Mouse (Mus musculus) regulatory T cell (primary cell): ENCODE measurements around the gene Mlxipl.

Experiments used
- in situ Hi-C: fragments of 300-600 bp; cut with MboI, MseI; formaldehyde crosslinking; loops from one replicate; pipeline ENCODE4 v1.15.1; 2025; ENCODE audit warnings: high pct_unique_total_duplicates

Gene Mlxipl

GRCm38 (mm10) chr5:135078482-135078810 is 11.2 kb upstream of the Mlxipl start:
- in situ Hi-C loops: loop anchor here (25.0 kb wide), 1 partner anchor 1734 kb away; no protein-coding TSS in a partner anchor

DNA sequence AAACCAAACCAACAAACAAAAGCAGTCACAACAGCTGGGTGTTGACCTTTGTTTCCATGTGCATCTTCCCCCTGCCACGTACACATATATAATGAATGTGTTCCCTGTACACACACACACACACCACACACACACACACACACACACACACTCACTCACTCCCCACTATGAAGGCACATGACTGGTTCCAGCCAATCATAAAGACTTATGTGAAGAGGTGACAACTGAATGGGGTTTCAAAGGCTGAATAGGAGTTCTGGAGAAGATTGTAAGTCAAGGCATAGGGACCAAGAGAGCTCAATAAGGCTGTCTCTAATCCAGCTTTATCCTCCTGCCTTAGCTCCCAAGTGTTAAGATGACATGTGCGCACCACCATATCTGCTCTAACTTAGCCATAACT is 10.1 kb upstream of the Mlxipl start:
- in situ Hi-C loops: loop anchor here (25.0 kb wide), 1 partner anchor 1733 kb away; no protein-coding TSS in a partner anchor

- in situ Hi-C loops: loop anchor here (25.0 kb wide), 1 partner anchor 1732 kb away; no protein-coding TSS in a partner anchor
These were observed 9.2 kb upstream of the Mlxipl start for GRCm38 (mm10) chr5:135080539-135080938.

- in situ Hi-C loops: loop anchor here (25.0 kb wide), 1 partner anchor 1725 kb away; no protein-coding TSS in a partner anchor
These were observed 2.8 kb upstream of the Mlxipl start for GRCm38 (mm10) chr5:135086871-135087270.

- in situ Hi-C loops: no loop called here
These were observed 11.3 kb downstream of the Mlxipl start for GRCm38 (mm10) chr5:135100981-135101380.

- in situ Hi-C loops: no loop called here
These were observed 14.4 kb downstream of the Mlxipl start for GRCm38 (mm10) chr5:135103999-135104660.

DNA sequence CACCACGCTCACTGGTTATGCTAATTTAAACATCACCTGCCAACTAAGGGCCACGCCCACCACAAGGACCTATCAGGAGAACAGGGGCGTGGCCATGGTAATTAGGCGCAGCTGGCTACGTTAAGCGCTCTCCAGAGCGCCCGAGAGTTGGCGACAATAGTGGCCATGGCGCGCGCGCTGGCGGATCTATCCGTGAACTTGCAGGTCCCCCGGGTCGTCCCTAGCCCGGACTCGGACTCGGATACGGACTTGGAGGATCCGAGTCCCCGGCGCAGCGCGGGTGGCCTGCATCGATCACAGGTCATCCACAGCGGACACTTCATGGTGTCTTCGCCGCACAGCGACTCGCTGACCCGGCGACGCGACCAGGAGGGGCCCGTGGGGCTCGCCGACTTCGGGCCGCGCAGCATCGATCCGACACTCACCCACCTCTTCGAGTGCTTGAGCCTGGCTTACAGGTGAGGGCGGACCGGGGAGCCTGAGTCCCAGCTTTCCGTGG is 17.1 kb downstream of the Mlxipl start:
- in situ Hi-C loops: loop anchor here (5.0 kb wide), 1 partner anchor 90 kb away; no protein-coding TSS in a partner anchor

- in situ Hi-C loops: loop anchor here (5.0 kb wide), 1 partner anchor 91 kb away; no protein-coding TSS in a partner anchor
These were observed 18.1 kb downstream of the Mlxipl start for GRCm38 (mm10) chr5:135107521-135108501.

- in situ Hi-C loops: loop anchor here (5.0 kb wide), 1 partner anchor 92 kb away; no protein-coding TSS in a partner anchor
These were observed 19.3 kb downstream of the Mlxipl start for GRCm38 (mm10) chr5:135109017-135109416.

- in situ Hi-C loops: loop anchor here (5.0 kb wide), 1 partner anchor 92 kb away; no protein-coding TSS in a partner anchor
These were observed 19.7 kb downstream of the Mlxipl start for GRCm38 (mm10) chr5:135109426-135109825.

DNA sequence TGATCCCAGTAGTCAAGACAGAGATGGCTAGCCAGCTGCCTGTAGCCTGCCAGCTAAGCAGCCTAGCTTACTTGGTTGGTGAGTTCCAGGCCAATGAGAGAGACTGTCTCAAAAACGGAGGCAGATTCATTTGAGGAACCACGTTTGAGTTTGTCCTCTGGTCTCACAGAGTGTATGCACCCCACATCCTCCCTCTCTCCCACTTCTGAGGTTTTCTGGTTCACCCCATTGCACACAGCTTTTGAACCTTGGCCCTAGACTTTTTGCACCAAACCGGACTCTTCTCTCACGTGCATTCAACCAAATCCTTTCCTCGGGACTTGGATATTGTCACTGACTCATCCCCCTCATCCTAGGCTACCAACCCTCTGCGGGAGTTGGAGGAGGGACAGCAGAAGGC is 20.3 kb downstream of the Mlxipl start:
- in situ Hi-C loops: loop anchor here (5.0 kb wide), 1 partner anchor 93 kb away; no protein-coding TSS in a partner anchor

- in situ Hi-C loops: no loop called here
These were observed 24.1 kb downstream of the Mlxipl start for GRCm38 (mm10) chr5:135113782-135114181.

DNA sequence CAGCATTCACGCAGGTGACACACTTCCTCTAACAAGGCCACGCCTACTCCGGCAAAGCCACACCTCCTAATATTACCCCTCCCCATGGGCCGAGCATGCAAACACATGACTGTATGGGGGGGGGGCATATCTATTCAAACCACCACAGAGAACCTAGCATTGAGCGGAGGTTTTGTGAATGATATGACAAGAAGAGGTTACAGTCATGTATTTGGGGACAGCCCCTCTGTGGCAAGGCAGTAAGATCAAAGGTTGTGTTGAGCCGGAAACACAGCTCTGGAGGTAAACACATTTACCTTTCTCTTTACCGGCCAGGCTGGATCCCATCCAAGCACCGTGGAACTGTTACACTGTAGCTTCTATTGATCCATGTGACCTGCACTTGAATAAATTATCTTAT is 25.6 kb downstream of the Mlxipl start:
- in situ Hi-C loops: no loop called here

- in situ Hi-C loops: no loop called here
These were observed 28.9 kb downstream of the Mlxipl start for GRCm38 (mm10) chr5:135118589-135119081.

- in situ Hi-C loops: no loop called here
These were observed 31.1 kb downstream of the Mlxipl start for GRCm38 (mm10) chr5:135120753-135121152.

DNA sequence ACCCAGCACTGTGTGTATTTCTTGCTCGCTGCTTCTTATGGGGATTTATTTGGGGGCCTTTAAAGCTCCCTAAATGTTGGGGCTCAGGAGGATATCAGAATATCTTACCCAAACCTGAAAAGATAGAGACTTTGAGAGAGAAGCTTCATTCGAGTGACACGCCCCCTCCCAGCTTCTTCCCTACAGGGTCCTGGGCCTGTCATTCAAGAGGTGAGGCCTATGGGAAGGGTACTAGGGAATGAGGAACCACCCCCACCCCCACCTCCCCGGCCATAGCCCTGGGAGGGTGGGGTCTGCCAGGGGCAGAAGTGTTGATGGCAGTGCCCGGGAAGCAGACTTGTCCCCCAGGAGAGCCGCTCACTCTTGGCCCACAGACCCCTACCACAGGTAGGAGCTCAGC is 36.4 kb downstream of the Mlxipl start:
- in situ Hi-C loops: no loop called here

GRCm38 (mm10) chr5:135127669-135128068 is 38.0 kb downstream of the Mlxipl start:
- in situ Hi-C loops: no loop called here

- in situ Hi-C loops: no loop called here
These were observed 40.1 kb downstream of the Mlxipl start for GRCm38 (mm10) chr5:135129747-135130146.

DNA sequence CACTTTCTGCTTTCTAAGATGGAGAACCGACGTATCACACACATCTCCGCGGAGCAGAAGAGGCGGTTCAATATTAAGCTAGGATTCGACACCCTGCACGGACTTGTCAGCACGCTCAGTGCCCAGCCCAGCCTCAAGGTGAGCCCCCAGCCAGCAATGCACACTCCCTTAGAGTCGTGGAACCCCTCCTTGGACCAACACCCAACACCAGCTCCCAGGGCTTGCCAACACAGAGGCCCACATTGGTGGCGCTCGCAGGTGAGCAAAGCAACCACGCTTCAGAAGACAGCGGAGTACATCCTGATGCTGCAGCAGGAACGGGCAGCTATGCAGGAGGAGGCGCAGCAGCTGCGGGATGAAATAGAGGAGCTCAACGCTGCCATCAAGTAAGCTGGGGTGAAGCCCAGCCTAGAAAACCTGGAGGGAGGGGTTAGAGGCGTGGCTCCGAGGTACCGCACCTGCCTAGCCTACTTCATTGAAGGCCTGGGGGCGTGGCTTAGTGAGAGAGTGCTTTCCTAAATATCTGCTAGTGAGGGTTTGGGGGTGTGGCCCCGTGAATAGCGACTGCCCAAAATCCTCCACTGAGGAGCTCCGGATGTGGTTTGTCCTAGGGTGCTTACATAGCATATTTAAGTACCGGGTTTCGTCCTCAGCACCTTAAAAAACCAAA is 44.2 kb downstream of the Mlxipl start:
- in situ Hi-C loops: no loop called here

GRCm38 (mm10) chr5:135134534-135134933 is 44.8 kb downstream of the Mlxipl start:
- in situ Hi-C loops: no loop called here

DNA sequence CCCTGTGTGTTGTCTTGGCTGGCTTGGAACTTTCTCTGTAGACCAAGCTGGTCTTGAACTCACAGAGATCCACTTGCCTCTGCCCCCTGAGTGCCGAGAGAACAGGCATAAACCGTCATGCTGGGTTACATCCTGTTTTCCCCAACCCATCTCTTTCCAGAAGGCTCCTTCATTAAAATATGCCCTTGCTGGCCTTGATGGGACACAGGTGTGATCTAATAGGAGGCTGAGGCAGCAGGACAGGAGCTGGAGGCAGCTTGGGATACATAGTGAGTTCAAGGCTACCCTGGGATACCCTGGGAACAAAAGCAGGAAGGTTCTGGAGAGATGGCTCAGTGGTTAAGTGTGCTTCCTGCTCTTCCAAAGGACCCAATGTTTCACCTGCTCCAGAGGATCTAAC is 50.2 kb downstream of the Mlxipl start:
- in situ Hi-C loops: no loop called here
